Mouse (Mus musculus): ENCODE measurements around the gene Ttc39a. TPM values are rescaled to one million over a fixed set of nuclear protein-coding genes. Genes with fewer than 3 reads are reported as not detected.

Ttc39a gene
- polyA plus RNA-seq, 1 experiment from 2014 or later, result 1.9 TPM

DNA sequence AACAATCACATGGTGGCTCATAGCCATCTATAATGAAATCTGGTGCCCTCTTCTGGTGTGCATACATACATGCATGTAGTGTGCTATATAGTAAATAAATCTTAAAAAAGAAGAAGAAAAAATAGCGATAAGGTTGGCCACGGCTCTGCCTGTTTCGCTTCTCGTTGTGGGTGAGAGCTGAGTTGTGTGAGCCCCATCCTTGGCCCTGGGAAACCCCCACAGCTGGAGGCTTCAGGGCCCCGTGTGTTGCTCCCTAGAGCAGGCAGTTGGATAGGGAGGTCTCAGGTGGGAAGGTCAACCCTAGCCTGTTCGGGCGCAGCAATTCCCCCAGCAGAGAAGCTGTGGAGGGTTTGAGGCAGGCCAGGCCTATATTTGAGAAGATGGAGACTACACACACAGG, 23.8 kb downstream of the Ttc39a start:
- no peaks in the 10 kb centered on the region for H3K27me3 ChIP-seq (ENCODE audit: control insufficient read depth, insufficient read depth, low read length)
- H3K9ac ChIP-seq (ENCODE audit: low read length), result no peak overlapping the region
- H3K4me3 ChIP-seq (ENCODE audit: low read depth, low read length), result no peak overlapping the region
- H3K27ac ChIP-seq (ENCODE audit: low read depth, low read length), result no peak overlapping the region
- no peaks in the 10 kb centered on the region for H3K9me3 ChIP-seq (ENCODE audit: control insufficient read depth, low read length)
- H3K4me2 ChIP-seq (ENCODE audit: low read depth), result no peak overlapping the region
- H3K4me1 ChIP-seq (ENCODE audit: control insufficient read depth, insufficient read depth, low read length), result peaks cover 3% of the 10 kb centered on the region; the same call in 1 of the 2 replicates
- DNase-seq (ENCODE audit: low spot score) (no peak), ATAC-seq (ENCODE audit: insufficient read depth, low FRiP score, low TSS enrichment) (no peak)
- H3K36me3 ChIP-seq (ENCODE audit: control insufficient read depth, insufficient read depth, low read length), result no peaks in the 10 kb centered on the region
- WGBS, result 96% methylated on average over 7 of the region's 7 CpGs

DNA sequence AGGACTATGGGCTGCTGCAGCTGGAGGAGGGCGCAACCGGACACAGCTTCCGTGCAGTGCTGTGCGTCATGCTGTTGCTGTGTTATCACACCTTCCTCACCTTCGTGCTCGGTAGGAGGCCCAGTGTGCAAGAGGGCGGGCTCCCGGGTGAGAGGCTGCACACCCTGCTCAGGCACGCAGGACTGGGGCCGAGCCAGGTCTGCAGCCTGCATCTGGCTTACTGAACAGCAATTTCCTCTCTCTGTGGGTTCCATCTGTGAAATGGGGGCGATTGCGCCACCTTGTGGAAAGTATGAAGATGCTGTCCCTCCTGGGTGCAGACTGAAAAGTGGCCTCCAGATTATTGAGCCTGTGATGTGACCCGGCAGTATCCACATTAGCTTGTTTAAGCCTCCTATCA, 24.4 kb downstream of the Ttc39a start:
- H3K9ac ChIP-seq (ENCODE audit: low read length), result no peak overlapping the region
- ATAC-seq (ENCODE audit: insufficient read depth, low FRiP score, low TSS enrichment) (0 out of 2 replicates have a peak, but pooled peaks have one; percentile 48), DNase-seq (ENCODE audit: low spot score) (no peak)
- H3K27me3 ChIP-seq (ENCODE audit: control insufficient read depth, insufficient read depth, low read length), result no peaks in the 10 kb centered on the region
- H3K36me3 ChIP-seq (ENCODE audit: control insufficient read depth, insufficient read depth, low read length), result no peaks in the 10 kb centered on the region
- H3K4me1 ChIP-seq (ENCODE audit: control insufficient read depth, insufficient read depth, low read length), result peaks cover 3% of the 10 kb centered on the region; the same call in 1 of the 2 replicates
- no peak overlapping the region for H3K4me2 ChIP-seq (ENCODE audit: low read depth)
- 61% methylated on average over 13 of the region's 13 CpGs for WGBS
- H3K4me3 ChIP-seq (ENCODE audit: low read depth, low read length), result no peak overlapping the region
- no peaks in the 10 kb centered on the region for H3K9me3 ChIP-seq (ENCODE audit: control insufficient read depth, low read length)
- no peak overlapping the region for H3K27ac ChIP-seq (ENCODE audit: low read depth, low read length)

DNA sequence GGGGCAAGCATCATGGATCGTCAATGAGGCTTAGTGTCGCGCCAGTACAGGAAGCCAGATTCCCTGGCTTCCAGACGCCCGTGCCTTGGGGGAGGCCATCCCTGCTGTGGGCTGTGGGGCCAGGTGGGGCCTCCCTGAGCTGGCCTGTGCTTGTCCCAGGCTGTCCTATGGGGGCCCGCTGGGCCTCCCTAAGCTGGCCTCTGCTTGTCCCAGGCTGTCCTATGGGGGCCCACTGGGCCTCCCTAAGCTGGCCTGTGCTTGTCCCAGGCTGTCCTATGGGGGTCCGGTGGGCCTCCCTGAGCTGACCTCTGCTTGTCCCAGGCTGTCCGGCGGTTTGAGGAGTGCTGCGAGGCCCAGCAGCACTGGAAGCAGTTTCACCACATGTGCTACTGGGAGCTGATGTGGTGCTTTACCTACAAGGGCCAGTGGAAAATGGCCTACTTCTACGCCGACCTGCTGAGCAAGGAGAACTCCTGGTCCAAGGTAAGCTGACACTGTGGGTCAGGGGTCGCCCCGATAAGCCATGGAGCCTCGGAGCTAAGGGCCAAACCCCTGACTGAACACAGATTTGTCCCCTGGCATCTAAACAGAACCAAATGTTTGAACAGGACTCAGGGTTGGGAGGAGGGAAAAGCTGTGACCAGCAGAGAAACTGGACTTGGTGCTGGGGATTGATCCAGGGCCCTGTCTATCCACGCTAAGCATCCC, 26.4 kb downstream of the Ttc39a start:
- peaks cover 3% of the 10 kb centered on the region; the same call in 1 of the 2 replicates for H3K4me1 ChIP-seq (ENCODE audit: control insufficient read depth, insufficient read depth, low read length)
- DNase-seq (ENCODE audit: low spot score) (no peak), ATAC-seq (ENCODE audit: insufficient read depth, low FRiP score, low TSS enrichment) (no peak)
- no peak overlapping the region for H3K4me2 ChIP-seq (ENCODE audit: low read depth)
- no peaks in the 10 kb centered on the region for H3K9me3 ChIP-seq (ENCODE audit: control insufficient read depth, low read length)
- H3K4me3 ChIP-seq (ENCODE audit: low read depth, low read length), result no peak overlapping the region
- no peak overlapping the region for H3K27ac ChIP-seq (ENCODE audit: low read depth, low read length)
- H3K27me3 ChIP-seq (ENCODE audit: control insufficient read depth, insufficient read depth, low read length), result no peaks in the 10 kb centered on the region
- no peaks in the 10 kb centered on the region for H3K36me3 ChIP-seq (ENCODE audit: control insufficient read depth, insufficient read depth, low read length)
- 80% methylated on average over 16 of the region's 16 CpGs for WGBS
- no peak overlapping the region for H3K9ac ChIP-seq (ENCODE audit: low read length)

DNA sequence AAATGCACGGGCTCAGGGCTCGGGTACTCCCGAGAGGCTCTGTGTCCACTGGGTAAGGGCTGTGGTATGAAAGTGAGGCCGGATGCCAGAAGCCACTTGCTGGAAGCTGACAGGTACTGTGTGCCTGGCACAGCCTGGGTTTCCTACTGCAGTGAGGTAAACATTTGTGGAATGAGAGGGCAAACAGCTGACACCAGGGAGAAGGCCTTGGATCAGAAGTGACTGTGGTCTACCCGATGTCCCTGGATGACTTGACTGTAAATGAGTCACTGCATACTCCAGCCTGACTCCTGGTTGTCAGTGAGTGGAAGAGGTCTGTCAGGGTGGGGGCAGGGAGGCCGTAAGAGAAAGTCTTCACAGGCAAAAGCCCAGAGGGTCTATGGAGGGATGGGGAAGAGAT, 27.2 kb downstream of the Ttc39a start:
- DNase-seq (ENCODE audit: low spot score), result no peak
- no peaks in the 10 kb centered on the region for H3K9me3 ChIP-seq (ENCODE audit: control insufficient read depth, low read length)
- 88% methylated on average over 6 of the region's 6 CpGs for WGBS

DNA sequence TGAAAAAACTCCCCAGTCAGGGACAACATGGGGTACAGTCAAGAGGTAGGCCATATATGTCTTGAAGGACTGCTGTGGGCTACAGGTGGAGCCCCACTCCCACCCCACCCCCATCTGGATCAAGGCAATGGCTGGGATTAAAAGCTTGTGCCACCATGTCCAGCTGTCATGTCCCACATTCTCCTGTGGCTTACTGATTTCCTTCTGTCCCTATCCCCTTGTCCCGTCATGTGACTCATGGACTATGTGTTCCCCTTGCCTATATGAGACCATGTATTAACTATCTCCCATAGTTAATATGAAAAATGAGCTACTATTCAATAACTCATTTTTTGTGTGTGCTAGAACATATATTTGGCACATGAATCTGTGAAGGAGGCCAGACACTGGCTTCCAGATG, 27.8 kb downstream of the Ttc39a start:
- WGBS, result 100% methylated on average over 1 of the region's 1 CpGs
- ATAC-seq (ENCODE audit: insufficient read depth, low FRiP score, low TSS enrichment) (no peak), DNase-seq (ENCODE audit: low spot score) (no peak)
- Histone ChIP-seq H3K27ac (ENCODE audit: low read depth, low read length) (no peak overlapping the region), H3K9me3 (ENCODE audit: control insufficient read depth, low read length) (no peaks in the 10 kb centered on the region), H3K27me3 (ENCODE audit: control insufficient read depth, insufficient read depth, low read length) (no peaks in the 10 kb centered on the region), H3K4me1 (ENCODE audit: control insufficient read depth, insufficient read depth, low read length) (peaks cover 3% of the 10 kb centered on the region; the same call in 1 of the 2 replicates), H3K9ac (ENCODE audit: low read length) (no peak overlapping the region), H3K4me3 (ENCODE audit: low read depth, low read length) (no peak overlapping the region), H3K4me2 (ENCODE audit: low read depth) (no peak overlapping the region), H3K36me3 (ENCODE audit: control insufficient read depth, insufficient read depth, low read length) (no peaks in the 10 kb centered on the region)

More for the DNA sequence above, 27.2 kb downstream of the Ttc39a start:
- Histone ChIP-seq H3K9ac (ENCODE audit: low read length) (no peak overlapping the region), H3K4me3 (ENCODE audit: low read depth, low read length) (no peak overlapping the region), H3K4me2 (ENCODE audit: low read depth) (no peak overlapping the region), H3K36me3 (ENCODE audit: control insufficient read depth, insufficient read depth, low read length) (no peaks in the 10 kb centered on the region), H3K27me3 (ENCODE audit: control insufficient read depth, insufficient read depth, low read length) (no peaks in the 10 kb centered on the region), H3K27ac (ENCODE audit: low read depth, low read length) (no peak overlapping the region), H3K4me1 (ENCODE audit: control insufficient read depth, insufficient read depth, low read length) (peaks cover 3% of the 10 kb centered on the region; the same call in 1 of the 2 replicates)
- no peak for ATAC-seq (ENCODE audit: insufficient read depth, low FRiP score, low TSS enrichment)

DNA sequence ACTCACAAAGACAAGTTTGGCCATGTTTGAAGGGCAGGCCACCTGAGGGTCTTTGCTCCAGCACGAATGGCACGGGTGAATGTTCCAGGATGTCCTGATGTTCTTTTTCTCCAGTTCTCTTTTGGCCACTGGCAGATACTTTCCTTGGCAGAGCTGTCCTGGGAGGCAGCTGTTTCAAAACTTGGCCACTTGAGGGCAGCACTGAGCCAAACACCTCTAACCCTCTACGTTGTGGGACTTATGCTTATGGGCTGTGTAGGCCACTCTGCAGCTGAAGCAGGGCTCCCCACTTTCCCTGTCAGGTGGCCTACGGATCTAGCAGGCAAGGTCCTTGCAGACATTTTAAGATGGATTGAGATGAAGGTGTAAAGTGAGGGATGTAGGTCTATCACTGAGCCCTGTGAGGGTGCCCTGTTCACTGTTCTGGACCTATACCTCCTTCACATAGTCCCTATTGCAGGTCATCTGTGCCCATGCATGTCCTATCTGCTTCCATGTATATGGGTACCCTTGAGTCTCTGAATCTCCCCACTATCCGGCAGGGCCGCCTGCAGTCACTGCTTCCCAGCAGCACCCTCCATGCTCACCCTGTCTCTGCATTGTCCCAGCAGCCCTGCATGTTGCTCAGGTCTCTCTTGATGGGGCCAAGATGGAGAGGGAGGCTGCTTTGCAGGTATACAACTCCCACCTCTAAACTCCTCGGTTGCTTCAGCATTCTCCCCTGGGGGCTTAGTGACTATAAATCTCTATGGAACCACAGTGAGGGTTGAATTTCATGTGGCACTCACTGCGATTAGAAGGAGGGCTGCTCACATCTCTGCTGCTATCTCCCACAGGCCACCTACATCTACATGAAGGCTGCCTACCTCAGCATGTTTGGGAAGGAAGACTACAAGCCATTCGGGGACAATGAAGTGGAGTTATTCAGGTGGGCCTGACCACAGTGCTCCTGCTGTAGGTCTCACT, 31.8 kb downstream of the Ttc39a start:
- no peak overlapping the region for H3K27ac ChIP-seq (ENCODE audit: low read depth, low read length)
- H3K27me3 ChIP-seq (ENCODE audit: control insufficient read depth, insufficient read depth, low read length), result no peaks in the 10 kb centered on the region
- H3K4me3 ChIP-seq (ENCODE audit: low read depth, low read length), result no peak overlapping the region
- DNase-seq (ENCODE audit: low spot score) (peak; percentile 77), ATAC-seq (ENCODE audit: insufficient read depth, low FRiP score, low TSS enrichment) (peak; percentile 65)
- no peaks in the 10 kb centered on the region for H3K9me3 ChIP-seq (ENCODE audit: control insufficient read depth, low read length)
- H3K4me1 ChIP-seq (ENCODE audit: control insufficient read depth, insufficient read depth, low read length), result no peaks in the 10 kb centered on the region
- no peaks in the 10 kb centered on the region for H3K36me3 ChIP-seq (ENCODE audit: control insufficient read depth, insufficient read depth, low read length)
- WGBS, result 61% methylated on average over 9 of the region's 9 CpGs
- no peak overlapping the region for H3K9ac ChIP-seq (ENCODE audit: low read length)
- H3K4me2 ChIP-seq (ENCODE audit: low read depth), result no peak overlapping the region

DNA sequence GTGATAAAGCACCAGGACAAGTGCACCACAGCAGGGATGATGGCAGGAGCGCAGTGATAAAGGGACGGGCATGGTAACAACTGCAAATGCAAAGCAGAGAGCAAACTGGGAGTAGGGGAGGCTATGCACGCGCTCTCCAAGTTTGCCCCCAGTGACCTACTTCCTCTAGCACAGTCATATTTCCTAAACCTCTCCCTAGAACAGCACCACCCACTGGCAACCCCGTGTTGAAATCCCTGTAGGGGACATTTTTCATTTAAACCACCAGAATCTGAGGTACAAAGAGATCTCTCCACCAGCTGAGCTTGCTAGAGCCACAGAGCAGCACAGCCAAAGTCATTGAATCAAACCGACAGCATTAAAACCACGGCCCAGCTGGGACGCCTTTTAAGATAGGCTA, 32.7 kb downstream of the Ttc39a start:
- DNase-seq (ENCODE audit: low spot score) (no peak), ATAC-seq (ENCODE audit: insufficient read depth, low FRiP score, low TSS enrichment) (no peak)
- H3K27me3 ChIP-seq (ENCODE audit: control insufficient read depth, insufficient read depth, low read length), result no peaks in the 10 kb centered on the region
- H3K9me3 ChIP-seq (ENCODE audit: control insufficient read depth, low read length), result no peaks in the 10 kb centered on the region
- no peaks in the 10 kb centered on the region for H3K4me1 ChIP-seq (ENCODE audit: control insufficient read depth, insufficient read depth, low read length)
- H3K4me2 ChIP-seq (ENCODE audit: low read depth), result no peak overlapping the region
- no peak overlapping the region for H3K27ac ChIP-seq (ENCODE audit: low read depth, low read length)
- 79% methylated on average over 8 of the region's 8 CpGs for WGBS
- H3K36me3 ChIP-seq (ENCODE audit: control insufficient read depth, insufficient read depth, low read length), result no peaks in the 10 kb centered on the region
- no peak overlapping the region for H3K4me3 ChIP-seq (ENCODE audit: low read depth, low read length)
- H3K9ac ChIP-seq (ENCODE audit: low read length), result no peak overlapping the region

DNA sequence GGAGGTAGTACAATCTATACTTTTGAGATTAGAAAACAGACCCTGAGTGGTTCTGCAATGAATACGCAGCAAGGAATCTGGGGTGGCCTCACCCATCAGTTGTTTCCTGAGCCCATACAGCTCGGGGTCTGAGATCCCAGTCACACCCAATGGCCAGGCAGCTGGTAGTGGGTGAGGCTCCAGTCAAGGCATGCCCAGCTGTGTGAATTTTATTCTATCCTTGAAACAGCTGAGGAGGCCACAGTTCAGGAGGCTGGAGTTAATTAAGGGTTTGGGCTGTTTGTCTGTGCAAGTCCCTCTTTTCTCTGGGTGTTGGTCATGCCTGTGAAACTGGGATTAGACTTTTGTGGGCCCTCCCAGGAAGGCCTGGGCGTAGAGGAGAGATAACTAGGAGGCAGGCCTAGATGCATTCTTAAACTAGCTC, 33.4 kb downstream of the Ttc39a start:
- Histone ChIP-seq H3K4me2 (ENCODE audit: low read depth) (no peak overlapping the region), H3K9me3 (ENCODE audit: control insufficient read depth, low read length) (no peaks in the 10 kb centered on the region), H3K4me3 (ENCODE audit: low read depth, low read length) (no peak overlapping the region), H3K36me3 (ENCODE audit: control insufficient read depth, insufficient read depth, low read length) (no peaks in the 10 kb centered on the region), H3K4me1 (ENCODE audit: control insufficient read depth, insufficient read depth, low read length) (no peaks in the 10 kb centered on the region), H3K9ac (ENCODE audit: low read length) (no peak overlapping the region), H3K27me3 (ENCODE audit: control insufficient read depth, insufficient read depth, low read length) (no peaks in the 10 kb centered on the region), H3K27ac (ENCODE audit: low read depth, low read length) (no peak overlapping the region)
- WGBS, result 80% methylated on average over 3 of the region's 3 CpGs
- ATAC-seq (ENCODE audit: insufficient read depth, low FRiP score, low TSS enrichment) (no peak), DNase-seq (ENCODE audit: low spot score) (no peak)
